Mouse (Mus musculus) thymus, adult 2 months (tissue): ENCODE results near the gene Plekho2. TPM values are rescaled to one million over a fixed set of nuclear protein-coding genes. Genes with fewer than 3 reads are reported as not detected.
A peak's percentile ranks its signal among the peaks of the same experiment; 100 is the strongest.

Experiments used
- DNase-seq: peaks from one replicate; pipeline ENCODE4 v3.0.0; 2021
- H3K27ac ChIP-seq: fragments of 200-500 bp; 2 replicates; pipeline ENCODE4 v1.5.1; 2012; ENCODE audit warnings: low read length, control low read depth; ENCODE audit not compliant: control insufficient read depth, insufficient read depth
- H3K27me3 ChIP-seq: fragments of 200-500 bp; 2 replicates; pipeline ENCODE4 v1.6.1; 2012; ENCODE audit warnings: mild to moderate bottlenecking, low read length, moderate library complexity, mixed read lengths; ENCODE audit not compliant: control insufficient read depth, insufficient read depth
- H3K36me3 ChIP-seq: fragments of 200-500 bp; 2 replicates; pipeline ENCODE4 v1.6.1; 2012; ENCODE audit warnings: mild to moderate bottlenecking, low read length, moderate library complexity; ENCODE audit not compliant: control insufficient read depth, insufficient read depth
- H3K4me1 ChIP-seq: fragments of 200-500 bp; replicated peaks from 2 replicates; pipeline ENCODE4 v1.6.1; 2012; ENCODE audit warnings: low read length; ENCODE audit not compliant: control insufficient read depth, insufficient read depth
- H3K4me3 ChIP-seq: fragments of 200-500 bp; 2 replicates; pipeline ENCODE4 v1.5.1; 2012; ENCODE audit warnings: mild to moderate bottlenecking, low read length, control low read depth, moderate library complexity; ENCODE audit not compliant: control insufficient read depth, insufficient read depth
- CTCF ChIP-seq: fragments of 200-500 bp; IDR thresholded peaks from 2 replicates; pipeline ENCODE4 v1.5.1; 2012; ENCODE audit warnings: mild to moderate bottlenecking, control low read depth, low read length, moderate library complexity, borderline replicate concordance; ENCODE audit not compliant: control insufficient read depth, poor library complexity, insufficient read depth; ENCODE audit errors: extremely low read depth
- POLR2A ChIP-seq: fragments of 200-500 bp; IDR thresholded peaks from 2 replicates; pipeline ENCODE4 v1.6.1; 2012; ENCODE audit warnings: mild to moderate bottlenecking, low read length, control low read depth, moderate library complexity; ENCODE audit not compliant: control insufficient read depth, poor library complexity, insufficient read depth; ENCODE audit errors: extremely low read depth
- WGBS: fragments of 180-500 bp; shearing (Covaris S2); methylation state at CpG from one replicate; pipeline ENCODE4 v1.1.7; 2018; 5-methylcytosine and 5-hydroxymethylcytosine counted together
- polyA plus RNA-seq: library from polyadenylated mRNA; depleted of rRNA; stranded (reverse); fragments of >200 nt; gene quantifications from 2 replicates; pipeline ENCODE4 v1.2.3, GENCODE M21; 2012

Gene Plekho2
- polyA plus RNA-seq, 1 experiment = 38.8 TPM

DNA sequence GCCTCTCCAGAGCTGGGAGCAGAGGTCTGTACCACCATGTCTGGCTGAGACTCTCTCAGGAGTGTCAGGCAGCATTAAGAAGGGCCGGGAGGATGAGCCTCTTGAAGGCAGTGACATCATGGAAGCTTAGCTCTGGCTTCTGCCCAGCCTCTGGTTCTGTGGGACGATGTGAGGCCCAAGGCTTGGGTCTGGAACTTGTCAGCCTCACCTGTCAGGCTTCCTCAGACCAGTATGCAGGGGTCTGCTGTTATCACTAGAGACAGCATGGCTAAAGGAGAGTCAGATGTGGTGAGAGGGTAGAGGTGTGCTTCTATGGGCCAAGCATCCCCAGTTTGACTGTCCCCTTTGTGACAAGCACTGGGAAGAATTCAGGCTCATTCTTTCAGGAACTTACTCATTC lies 33.3 kb upstream of the Plekho2 start:
- TF ChIP-seq POLR2A (no peak), CTCF (no peak)
- 91% methylated on average over 2 of the region's 2 CpGs for WGBS
- H3K36me3 ChIP-seq = no peaks in the 10 kb centered on the region
- no peak overlapping the region for H3K27ac ChIP-seq
- DNase-seq = no peak
- H3K27me3 ChIP-seq = no peaks in the 10 kb centered on the region
- no peak overlapping the region for H3K4me3 ChIP-seq
- H3K4me1 ChIP-seq = peaks cover 3% of the 10 kb centered on the region

DNA sequence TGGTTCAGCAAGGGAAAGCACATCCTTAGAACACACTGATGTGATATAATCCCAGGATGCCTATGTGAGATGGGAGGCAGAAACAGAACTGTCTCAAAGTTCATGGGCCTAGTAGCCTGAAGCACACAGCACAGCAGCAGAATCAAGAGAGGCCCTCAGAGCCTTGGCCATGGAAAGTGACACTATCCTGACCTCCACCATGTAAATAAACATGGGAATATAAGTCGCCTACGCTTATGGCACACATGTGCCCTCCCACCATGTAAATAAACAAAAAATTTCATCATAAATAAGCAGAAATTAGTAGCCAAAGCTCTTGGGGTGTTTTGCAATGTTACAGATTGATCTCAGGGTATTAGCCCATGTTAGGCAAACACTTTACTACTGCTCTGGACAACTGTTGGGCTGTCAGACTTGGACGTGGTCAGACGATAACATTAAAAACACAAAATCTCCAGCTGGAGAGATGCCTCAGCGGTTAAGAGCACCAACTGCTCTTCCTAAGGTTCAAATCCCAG lies 32.2 kb upstream of the Plekho2 start:
- DNase-seq = no peak
- H3K27ac ChIP-seq = no peak overlapping the region
- H3K4me1 ChIP-seq = no peaks in the 10 kb centered on the region; the same call in 1 of the 2 replicates
- TF ChIP-seq POLR2A (no peak), CTCF (no peak)
- no peak overlapping the region for H3K4me3 ChIP-seq
- WGBS = 97% methylated on average over 5 of the region's 5 CpGs
- no peaks in the 10 kb centered on the region for H3K36me3 ChIP-seq
- no peaks in the 10 kb centered on the region for H3K27me3 ChIP-seq

DNA sequence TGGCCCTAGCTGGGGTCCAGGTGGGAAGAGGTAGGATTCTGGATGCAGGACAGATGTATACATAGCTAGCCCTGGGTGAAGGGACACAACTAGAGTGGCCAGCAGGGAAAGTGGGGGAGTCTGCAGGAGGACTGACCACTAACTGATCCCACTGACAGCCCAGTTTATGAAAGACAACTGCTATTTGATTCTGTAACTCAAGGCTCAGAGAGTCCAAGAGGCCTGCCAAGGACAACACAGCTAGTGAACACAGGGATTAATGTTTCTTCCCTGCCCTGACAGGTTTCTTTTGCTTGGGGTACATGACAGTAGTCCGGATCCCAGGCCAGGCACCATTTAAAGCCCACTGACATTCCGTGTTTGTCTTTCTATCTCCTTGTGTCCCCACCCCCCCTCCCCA lies 27.3 kb upstream of the Plekho2 start:
- Histone ChIP-seq H3K36me3 (no peaks in the 10 kb centered on the region), H3K27ac (no peak overlapping the region), H3K27me3 (no peaks in the 10 kb centered on the region), H3K4me1 (peaks cover 2% of the 10 kb centered on the region), H3K4me3 (no peak overlapping the region)
- TF ChIP-seq POLR2A (no peak), CTCF (no peak)
- DNase-seq = no peak
- 94% methylated on average over 2 of the region's 2 CpGs for WGBS

DNA sequence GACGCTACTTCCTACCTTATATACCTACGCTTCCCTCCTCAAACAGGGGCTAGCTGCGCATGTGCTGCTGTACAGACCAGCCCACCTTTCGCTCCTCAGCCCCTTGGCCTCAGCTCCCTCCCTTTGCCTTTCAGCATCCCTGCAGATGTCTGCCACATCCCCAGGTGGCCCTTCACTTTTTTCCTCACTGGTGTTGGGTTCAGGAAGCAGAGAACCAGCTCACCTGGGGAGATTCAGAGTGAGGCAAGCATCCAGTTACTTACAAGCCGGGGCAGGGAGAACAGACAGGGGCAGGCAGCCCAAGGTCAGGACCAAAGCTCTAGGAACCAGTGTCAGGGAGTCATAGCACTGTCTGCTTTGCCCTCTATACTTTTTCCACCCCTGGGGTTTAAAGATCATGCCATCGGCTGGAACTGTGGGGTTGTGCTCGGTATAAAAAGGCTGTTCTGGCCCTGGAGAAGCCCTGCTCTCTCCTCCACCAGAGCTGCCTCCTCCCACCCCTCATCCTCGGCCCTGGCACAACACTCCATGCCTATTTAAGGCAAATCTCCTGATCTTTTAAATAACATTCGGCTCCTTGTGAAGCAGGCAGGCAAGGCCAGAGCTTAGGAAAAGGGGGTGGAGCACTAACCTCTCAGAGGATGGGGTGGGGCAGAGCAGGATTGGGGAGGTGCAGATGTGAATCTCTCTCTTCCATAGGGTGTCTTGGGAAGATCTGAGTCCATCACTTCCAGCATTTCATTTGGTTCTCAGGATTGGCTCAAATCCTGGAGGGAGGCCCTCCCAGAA lies 26.7 kb upstream of the Plekho2 start:
- Histone ChIP-seq H3K27me3 (no peaks in the 10 kb centered on the region), H3K4me3 (no peak overlapping the region), H3K27ac (no peak overlapping the region), H3K4me1 (peaks cover 2% of the 10 kb centered on the region), H3K36me3 (no peaks in the 10 kb centered on the region)
- 88% methylated on average over 9 of the region's 9 CpGs for WGBS
- DNase-seq = no peak
- TF ChIP-seq CTCF (no peak), POLR2A (no peak)

DNA sequence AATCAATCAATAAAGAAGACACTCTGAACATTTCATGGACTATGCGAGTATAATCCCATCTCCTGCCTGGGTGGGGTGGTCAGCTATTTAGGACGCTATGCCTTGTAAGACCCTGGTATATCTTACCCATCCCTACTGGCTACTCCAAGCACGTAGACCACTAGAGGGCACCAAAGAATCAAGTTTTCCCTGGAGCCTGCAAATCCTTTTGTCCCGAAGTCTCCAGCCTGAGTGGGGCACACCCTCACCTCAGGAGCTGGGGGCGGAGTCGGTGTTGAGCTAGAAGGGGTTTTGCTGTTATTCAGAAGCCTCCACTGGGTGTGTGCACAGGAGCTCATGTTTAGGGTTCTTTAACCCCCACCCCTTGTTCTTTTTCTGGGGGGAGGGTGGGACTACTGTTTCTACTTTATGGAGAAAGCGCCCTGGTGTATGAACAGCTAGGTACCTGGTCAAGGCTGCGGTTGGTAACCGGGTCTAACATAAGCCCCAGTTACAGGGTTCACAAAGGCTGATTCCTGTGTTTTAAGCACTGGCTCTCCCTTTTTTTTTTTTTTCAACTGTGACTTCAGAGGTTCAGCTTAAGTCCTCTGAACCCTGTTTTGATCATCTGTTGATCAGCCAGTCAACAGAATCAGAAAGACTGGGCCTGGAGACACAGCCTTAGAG lies 25.8 kb upstream of the Plekho2 start:
- Histone ChIP-seq H3K36me3 (no peaks in the 10 kb centered on the region), H3K4me3 (no peak overlapping the region), H3K4me1 (peaks cover 2% of the 10 kb centered on the region; the same call in 1 of the 2 replicates), H3K27ac (no peak overlapping the region), H3K27me3 (no peaks in the 10 kb centered on the region)
- TF ChIP-seq CTCF (peak; percentile 66; the same call in 1 of the 2 replicates), POLR2A (no peak)
- DNase-seq = peak; percentile 41
- 19% methylated on average over 9 of the region's 9 CpGs for WGBS

DNA sequence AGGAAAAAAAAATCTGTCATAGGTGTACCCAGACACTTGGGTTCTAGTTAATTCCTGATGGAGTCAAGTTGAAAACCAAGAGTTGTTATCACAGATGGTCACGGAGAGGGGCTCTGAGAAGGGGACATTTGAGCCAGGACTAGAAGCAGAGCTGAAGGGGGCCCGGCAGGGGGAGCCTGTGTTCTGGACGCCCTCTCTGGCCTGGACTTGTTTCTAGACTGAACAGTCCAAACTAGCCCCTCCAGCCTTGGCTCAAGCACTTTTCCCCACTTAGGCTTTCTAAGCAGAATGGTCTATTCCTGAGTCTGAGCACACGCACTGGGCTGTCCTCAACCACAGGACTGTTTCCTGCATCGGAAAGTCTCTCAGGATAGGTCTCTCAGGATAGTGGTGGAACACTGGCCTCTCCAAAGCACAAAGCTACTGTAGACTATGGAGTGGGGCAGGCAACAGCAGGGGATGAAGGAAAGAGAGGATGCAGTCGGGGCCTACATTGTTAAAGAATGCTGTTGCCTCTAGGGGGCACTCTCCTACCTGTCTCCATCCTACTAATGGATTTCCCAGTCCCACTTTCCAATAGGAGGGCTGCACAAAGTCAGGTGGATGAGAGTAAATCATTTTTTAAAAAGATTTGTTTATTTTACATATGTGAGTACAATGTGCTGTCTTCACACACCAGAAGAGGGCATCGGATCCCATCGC lies 23.7 kb upstream of the Plekho2 start:
- Histone ChIP-seq H3K4me1 (peaks cover 2% of the 10 kb centered on the region; the same call in 1 of the 2 replicates), H3K4me3 (no peak overlapping the region), H3K27ac (no peak overlapping the region), H3K27me3 (no peaks in the 10 kb centered on the region), H3K36me3 (no peaks in the 10 kb centered on the region)
- DNase-seq = no peak
- TF ChIP-seq POLR2A (no peak), CTCF (no peak)
- 79% methylated on average over 8 of the region's 8 CpGs for WGBS
